Mouse (Mus musculus) heart, embryonic 15.5 days (tissue): Measurements from ENCODE around the gene Clec3b. TPM values are rescaled to one million over a fixed set of nuclear protein-coding genes. Genes with fewer than 3 reads are reported as not detected.

Experiments used
- ATAC-seq: fragments of 200-750 bp; cut with Nextera tagmentation; replicated peaks from 2 replicates; pipeline ENCODE4 v1.8.0; 2017; ENCODE audit warnings: low read depth, moderate TSS enrichment; ENCODE audit not compliant: insufficient number of reproducible peaks, insufficient read depth, low FRiP score
- H3K27ac ChIP-seq: fragments of 300-500 bp; sonication (generic); 2 replicates; pipeline ENCODE4 v1.5.1; 2015; ENCODE audit warnings: mild to moderate bottlenecking, inconsistent platforms
- H3K27me3 ChIP-seq: fragments of 300-500 bp; sonication (generic); 2 replicates; pipeline ENCODE4 v1.6.1; 2015; ENCODE audit warnings: inconsistent platforms
- H3K36me3 ChIP-seq: fragments of 300-500 bp; sonication (generic); 2 replicates; pipeline ENCODE4 v1.6.1; 2015; ENCODE audit warnings: mild to moderate bottlenecking, inconsistent platforms
- H3K4me1 ChIP-seq: fragments of 300-500 bp; sonication (generic); replicated peaks from 2 replicates; pipeline ENCODE4 v1.6.1; 2015; ENCODE audit warnings: inconsistent platforms
- H3K4me2 ChIP-seq: fragments of 300-500 bp; sonication (generic); 2 replicates; pipeline ENCODE4 v1.6.1; 2015; ENCODE audit warnings: inconsistent platforms, mild to moderate bottlenecking, moderate library complexity
- H3K4me3 ChIP-seq: fragments of 300-500 bp; sonication (generic); 2 replicates; pipeline ENCODE4 v1.5.1; 2015; ENCODE audit warnings: mild to moderate bottlenecking, inconsistent platforms
- H3K9ac ChIP-seq: fragments of 300-500 bp; sonication (generic); 2 replicates; pipeline ENCODE4 v1.6.1; 2015; ENCODE audit warnings: mild to moderate bottlenecking, inconsistent platforms
- H3K9me3 ChIP-seq: fragments of 300-500 bp; sonication (generic); replicated peaks from 2 replicates; pipeline ENCODE4 v1.6.1; 2016; ENCODE audit warnings: inconsistent platforms
- WGBS: fragments of 180-500 bp; shearing (Covaris S2); methylation state at CpG from one replicate; pipeline ENCODE4 v1.1.7; 2015; ENCODE audit warnings: mixed read lengths; 5-methylcytosine and 5-hydroxymethylcytosine counted together
- polyA plus RNA-seq: library from polyadenylated mRNA; unstranded; fragments of >200 nt; fragmentation: Nextera tagmentation; extraction: Ambion mirVana; gene quantifications from 2 replicates; pipeline ENCODE4 v1.2.1, GENCODE M21; 2015

The Clec3b gene
- polyA plus RNA-seq, 1 experiment from 2014 or later, result 1.5 TPM

DNA sequence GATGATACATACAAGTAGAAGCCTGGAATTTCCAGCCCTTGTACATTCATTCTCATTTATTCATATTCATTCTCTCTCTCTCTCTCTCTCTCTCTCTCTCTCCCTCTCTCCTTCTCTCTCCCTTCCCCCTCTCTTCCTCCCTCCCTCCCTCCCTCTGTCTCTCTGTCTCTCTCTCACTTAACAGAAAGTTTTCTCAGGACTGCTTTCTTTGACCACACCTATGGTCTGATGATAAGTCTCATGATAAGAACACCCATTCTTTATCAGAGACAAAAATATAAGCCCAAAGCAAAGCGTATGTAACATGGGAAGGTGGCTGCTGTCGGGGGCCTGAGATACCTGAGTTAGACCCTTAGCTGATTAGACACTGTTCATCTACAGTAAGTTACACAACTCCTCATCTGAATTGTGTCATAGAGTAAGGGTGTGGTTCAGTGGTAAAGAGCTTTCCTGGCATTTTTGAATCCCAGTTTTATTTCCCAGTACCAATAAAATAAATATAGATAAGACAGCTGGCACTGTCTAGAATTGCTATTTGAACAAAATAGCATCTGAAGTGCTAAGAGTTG is 26.2 kb upstream of the Clec3b start:
- H3K4me3 ChIP-seq, result no peak overlapping the region
- H3K9ac ChIP-seq, result no peak overlapping the region
- no peak overlapping the region for H3K4me2 ChIP-seq
- H3K27ac ChIP-seq, result no peak overlapping the region
- no peak for ATAC-seq
- peaks cover 54% of the 10 kb centered on the region for H3K36me3 ChIP-seq
- no peaks in the 10 kb centered on the region for H3K9me3 ChIP-seq
- H3K4me1 ChIP-seq, result no peaks in the 10 kb centered on the region
- no peaks in the 10 kb centered on the region for H3K27me3 ChIP-seq
- 67% methylated on average over 2 of the region's 2 CpGs for WGBS

DNA sequence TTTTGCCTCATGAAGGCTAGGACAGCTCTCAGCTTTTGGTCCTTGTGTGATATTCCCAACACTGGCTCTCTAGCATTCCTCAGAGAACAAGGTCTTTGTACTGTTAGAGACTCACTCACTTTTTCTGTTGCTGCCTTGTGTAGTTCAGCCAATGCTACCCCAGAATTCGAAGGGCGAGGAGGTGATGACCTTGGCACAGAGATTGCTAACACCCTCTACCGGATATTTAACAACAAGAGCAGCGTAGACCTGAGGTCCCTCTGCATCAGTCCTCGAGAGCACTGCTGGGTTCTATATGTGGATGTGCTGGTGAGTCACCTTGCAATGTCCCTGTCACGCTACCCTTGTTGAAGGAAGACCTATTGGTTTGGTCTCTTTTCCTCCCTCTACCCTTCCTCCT is 23.1 kb upstream of the Clec3b start:
- Histone ChIP-seq H3K9me3 (no peaks in the 10 kb centered on the region), H3K4me3 (no peak overlapping the region), H3K27ac (no peak overlapping the region), H3K4me1 (no peaks in the 10 kb centered on the region), H3K27me3 (no peaks in the 10 kb centered on the region), H3K4me2 (no peak overlapping the region), H3K36me3 (peaks cover 61% of the 10 kb centered on the region), H3K9ac (no peak overlapping the region)
- 90% methylated on average over 6 of the region's 6 CpGs for WGBS
- ATAC-seq, result no peak

DNA sequence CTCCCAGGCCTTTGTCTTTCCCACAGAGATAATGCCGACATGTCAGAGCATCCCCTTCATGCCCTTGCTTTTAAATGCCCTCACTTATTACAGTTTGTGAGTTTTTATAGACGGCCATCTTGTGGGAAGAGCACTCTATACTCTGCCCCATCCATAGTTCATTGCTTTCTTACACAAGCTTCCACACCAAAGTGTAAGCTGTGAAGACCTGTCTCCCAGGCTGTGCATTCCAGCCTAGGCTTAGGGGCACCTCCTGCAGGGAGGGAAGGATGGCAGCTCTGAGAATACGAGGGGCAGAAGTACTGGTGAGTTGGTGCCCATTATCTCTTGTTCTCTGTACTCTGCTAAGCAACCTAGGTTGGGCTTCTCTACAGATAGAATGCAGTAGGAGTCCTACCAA is 17.8 kb upstream of the Clec3b start:
- Histone ChIP-seq H3K4me3 (no peak overlapping the region), H3K27ac (no peak overlapping the region), H3K4me2 (no peak overlapping the region), H3K4me1 (peaks cover 5% of the 10 kb centered on the region), H3K9me3 (no peaks in the 10 kb centered on the region), H3K27me3 (no peaks in the 10 kb centered on the region), H3K9ac (no peak overlapping the region), H3K36me3 (peaks cover 96% of the 10 kb centered on the region)
- 88% methylated on average over 3 of the region's 3 CpGs for WGBS
- ATAC-seq, result no peak

DNA sequence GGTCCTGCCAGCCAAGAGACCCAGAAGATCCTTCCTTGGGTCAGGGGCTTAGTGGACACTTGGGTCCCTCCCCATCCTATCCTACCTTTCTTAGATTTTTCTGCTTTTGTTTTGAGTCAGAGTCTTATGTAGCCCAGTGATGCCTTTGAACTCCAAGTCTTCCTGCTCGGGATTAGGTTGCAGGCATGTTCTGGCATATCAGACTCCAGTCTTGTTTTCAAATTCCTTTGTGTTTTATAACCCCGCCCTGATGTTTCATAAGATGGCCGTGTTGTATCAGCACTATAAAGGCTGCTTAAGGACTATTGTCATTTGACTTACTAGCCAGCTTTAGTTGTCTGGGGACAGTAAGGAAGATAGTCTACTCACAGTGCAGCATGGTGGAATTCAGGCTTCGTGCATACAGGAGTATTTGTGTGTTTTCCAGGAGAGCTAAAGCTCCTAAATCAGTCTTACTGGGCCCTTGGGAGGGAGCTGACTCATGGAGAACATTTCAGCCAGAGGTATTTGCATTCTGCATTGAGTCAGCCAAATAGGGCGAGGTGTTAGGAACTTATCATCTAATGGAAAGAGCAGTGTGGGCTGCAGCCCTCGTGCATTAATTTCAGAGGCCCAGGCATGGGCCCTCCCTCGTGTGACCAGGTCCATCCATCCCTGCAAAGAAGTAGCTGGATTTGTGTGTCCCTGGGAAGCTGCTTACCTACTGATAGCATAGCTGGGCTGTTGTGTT is 13.6 kb upstream of the Clec3b start:
- Histone ChIP-seq H3K4me1 (peaks cover 23% of the 10 kb centered on the region), H3K36me3 (peaks cover 70% of the 10 kb centered on the region), H3K4me2 (no peak overlapping the region), H3K9ac (no peak overlapping the region), H3K9me3 (no peaks in the 10 kb centered on the region), H3K4me3 (no peak overlapping the region), H3K27me3 (no peaks in the 10 kb centered on the region), H3K27ac (peak overlapping the region; percentile 27; the same call in 1 of the 2 replicates)
- WGBS, result 68% methylated on average over 7 of the region's 7 CpGs
- ATAC-seq, result no peak

DNA sequence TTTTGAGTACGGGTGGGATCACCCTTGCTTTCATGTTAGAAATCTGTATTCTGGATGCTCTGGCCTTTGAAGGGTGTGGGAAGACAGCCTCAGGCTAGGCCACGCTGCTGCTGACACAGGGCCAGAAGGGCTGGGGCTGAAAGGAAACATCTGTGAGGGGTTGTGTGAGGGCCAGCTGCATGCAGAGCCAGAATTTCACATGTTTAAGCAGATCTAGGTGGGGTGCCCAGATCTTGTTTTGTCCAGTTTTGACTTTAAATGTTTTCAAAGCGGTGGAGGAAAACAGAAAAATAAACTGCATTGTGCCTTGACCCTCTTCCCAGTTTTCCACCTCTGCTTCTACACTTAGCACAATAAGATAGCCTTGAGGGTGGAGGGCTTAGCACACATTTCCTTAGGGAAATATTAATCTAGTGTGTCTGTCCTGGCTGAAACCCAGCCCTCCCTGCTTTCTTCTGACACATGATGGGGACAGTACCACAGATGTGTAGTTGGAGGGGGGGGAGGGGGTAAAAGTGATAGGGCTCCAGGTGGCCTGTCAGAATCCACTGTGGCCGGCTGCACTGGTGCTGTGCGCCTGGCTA is 11.8 kb upstream of the Clec3b start:
- 60% methylated on average over 5 of the region's 5 CpGs for WGBS
- peak; percentile 81 for ATAC-seq
- Histone ChIP-seq H3K4me1 (peaks cover 23% of the 10 kb centered on the region), H3K4me3 (no peak overlapping the region), H3K9me3 (no peaks in the 10 kb centered on the region), H3K27me3 (no peaks in the 10 kb centered on the region), H3K9ac (no peak overlapping the region), H3K4me2 (no peak overlapping the region), H3K36me3 (peaks cover 55% of the 10 kb centered on the region), H3K27ac (peak overlapping the region; percentile 74)

DNA sequence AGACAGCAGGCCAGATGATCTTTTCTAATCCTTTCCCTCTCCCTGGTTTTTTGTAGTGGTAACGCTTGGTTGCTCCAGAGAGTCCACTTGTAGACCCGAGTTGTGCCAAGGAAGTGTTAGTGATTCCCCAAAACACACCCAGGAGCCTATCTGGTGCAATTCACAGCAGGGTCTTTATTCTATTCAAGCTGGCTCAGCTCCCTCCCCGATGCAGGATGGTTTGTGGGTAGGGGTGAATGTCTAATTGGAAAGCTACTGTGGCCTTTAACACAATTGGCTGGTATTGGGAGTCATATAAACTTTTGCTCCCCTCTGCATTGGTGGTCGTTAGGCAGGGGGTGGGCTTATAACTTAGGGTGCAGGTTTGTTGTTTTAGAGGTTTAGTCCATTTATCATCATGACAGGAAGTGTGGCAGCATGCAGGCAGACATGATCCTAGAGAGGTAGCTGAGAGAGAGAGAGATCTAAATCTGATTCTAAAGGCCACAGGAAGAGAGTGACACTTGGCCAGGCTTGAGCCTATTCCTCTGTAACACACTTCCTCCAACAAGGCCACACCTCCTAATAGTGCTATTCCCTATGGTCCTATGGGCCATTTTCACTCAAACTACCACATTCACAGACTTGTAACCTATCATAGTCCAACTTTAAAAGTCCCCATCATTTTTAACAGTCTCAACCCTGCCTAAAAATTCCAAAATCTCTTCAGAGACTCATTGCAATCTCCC is 10.7 kb upstream of the Clec3b start:
- no peak for ATAC-seq
- no peak overlapping the region for H3K9ac ChIP-seq
- H3K9me3 ChIP-seq, result no peaks in the 10 kb centered on the region
- no peak overlapping the region for H3K4me3 ChIP-seq
- peaks cover 45% of the 10 kb centered on the region for H3K36me3 ChIP-seq
- 88% methylated on average over 4 of the region's 4 CpGs for WGBS
- H3K4me2 ChIP-seq, result no peak overlapping the region
- H3K27ac ChIP-seq, result peak overlapping the region; percentile 74
- no peaks in the 10 kb centered on the region for H3K27me3 ChIP-seq
- H3K4me1 ChIP-seq, result peaks cover 23% of the 10 kb centered on the region

DNA sequence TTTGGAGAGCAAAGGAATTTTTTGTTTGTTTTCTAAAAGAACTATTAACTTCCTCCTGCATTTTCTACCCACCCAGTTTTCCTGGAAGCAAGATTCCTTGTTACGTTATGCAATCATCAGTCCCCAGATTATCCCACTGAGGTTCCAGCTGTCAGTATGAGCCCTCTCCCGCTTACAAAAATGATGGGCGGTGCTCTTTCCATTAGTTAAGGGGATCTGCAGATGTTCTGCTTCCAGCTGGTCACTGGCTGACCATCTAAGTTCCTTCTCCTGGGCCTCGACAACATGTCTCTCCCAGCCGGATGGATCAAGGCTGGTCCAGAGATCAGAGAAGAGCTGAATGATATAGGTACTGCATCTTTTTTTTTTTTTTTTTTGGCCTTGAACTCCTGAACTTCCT is 2.3 kb upstream of the Clec3b start:
- no peaks in the 10 kb centered on the region for H3K4me1 ChIP-seq
- H3K9ac ChIP-seq, result no peak overlapping the region
- H3K4me2 ChIP-seq, result no peak overlapping the region
- WGBS, result 55% methylated on average over 5 of the region's 5 CpGs
- no peak overlapping the region for H3K27ac ChIP-seq
- 0 out of 2 replicates have a peak, but pooled peaks cover 4% of the 10 kb centered on the region for H3K36me3 ChIP-seq
- no peak overlapping the region for H3K4me3 ChIP-seq
- no peaks in the 10 kb centered on the region for H3K9me3 ChIP-seq
- no peaks in the 10 kb centered on the region for H3K27me3 ChIP-seq
- ATAC-seq, result no peak

DNA sequence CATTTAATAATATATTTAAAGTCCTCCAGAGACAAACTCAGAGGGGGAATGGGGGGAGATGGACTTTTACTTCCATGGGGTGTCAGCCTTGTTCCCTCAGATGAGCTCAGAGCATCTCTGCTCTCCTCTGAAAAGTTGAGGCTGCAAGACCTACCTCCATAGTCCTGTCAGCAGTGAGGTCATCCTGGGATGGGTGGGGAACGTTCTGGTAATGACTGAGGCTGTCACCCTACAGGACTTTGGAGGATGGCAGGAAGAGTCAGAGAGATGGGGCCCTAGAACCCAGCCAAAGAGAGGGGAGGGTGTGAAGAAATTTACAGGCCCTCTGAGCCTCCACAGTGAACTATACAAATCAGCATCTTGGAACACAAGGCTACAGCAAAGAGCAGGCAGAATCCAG is 815 bp downstream of the Clec3b start:
- H3K36me3 ChIP-seq, result no peaks in the 10 kb centered on the region
- WGBS, result 30% methylated on average over 1 of the region's 1 CpGs

DNA sequence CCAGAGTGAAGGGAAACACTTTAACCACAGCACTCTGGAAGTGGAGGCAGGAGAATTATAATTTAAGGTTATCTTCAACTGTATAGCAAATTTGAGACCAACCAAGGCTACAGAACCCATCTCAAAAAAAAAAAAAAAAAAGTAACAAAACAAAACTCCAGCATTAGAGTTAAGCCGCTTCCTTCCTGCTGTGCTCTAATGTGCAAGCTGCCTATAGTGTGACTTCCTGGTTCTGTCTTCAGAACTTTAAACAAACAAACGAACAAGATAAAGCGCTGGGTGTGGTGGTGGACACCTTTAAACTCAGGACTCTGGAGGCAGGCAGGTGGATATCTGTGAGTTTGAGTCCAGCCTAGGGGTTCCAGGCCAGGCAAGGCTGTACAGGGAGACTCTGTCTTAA is 1.3 kb downstream of the Clec3b start:
- H3K9me3 ChIP-seq, result no peaks in the 10 kb centered on the region
- H3K36me3 ChIP-seq, result no peaks in the 10 kb centered on the region
- H3K27ac ChIP-seq, result no peak overlapping the region
- H3K4me2 ChIP-seq, result no peak overlapping the region
- no peak for ATAC-seq
- no peak overlapping the region for H3K9ac ChIP-seq
- H3K4me1 ChIP-seq, result no peaks in the 10 kb centered on the region
- no peaks in the 10 kb centered on the region for H3K27me3 ChIP-seq
- no peak overlapping the region for H3K4me3 ChIP-seq
- 59% methylated on average over 3 of the region's 3 CpGs for WGBS

More for the DNA sequence above, 815 bp downstream of the Clec3b start:
- Histone ChIP-seq H3K4me3 (no peak overlapping the region), H3K27me3 (no peaks in the 10 kb centered on the region), H3K9me3 (no peaks in the 10 kb centered on the region), H3K27ac (no peak overlapping the region), H3K4me2 (no peak overlapping the region), H3K9ac (no peak overlapping the region), H3K4me1 (no peaks in the 10 kb centered on the region)
- no peak for ATAC-seq

DNA sequence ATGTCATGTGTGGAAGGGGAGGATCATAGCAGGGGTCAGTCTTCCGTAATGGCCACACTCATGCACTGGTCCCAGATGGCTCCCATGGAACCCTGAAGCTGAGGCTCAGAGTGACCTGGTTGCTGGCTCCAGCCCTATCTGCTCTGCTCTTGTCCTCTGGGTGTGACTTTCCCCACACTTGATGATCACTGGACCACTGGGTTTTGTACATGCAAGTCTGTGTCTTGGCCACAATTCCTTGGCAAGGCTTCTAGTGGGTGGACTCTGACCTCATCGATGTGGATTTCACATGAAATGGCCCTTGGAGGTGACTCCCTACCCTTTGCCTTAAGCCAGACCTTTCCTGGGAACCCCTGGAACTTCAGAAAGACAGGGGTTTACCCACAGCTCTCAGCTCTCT is 2.4 kb downstream of the Clec3b start:
- Histone ChIP-seq H3K4me2 (no peak overlapping the region), H3K36me3 (no peaks in the 10 kb centered on the region), H3K9ac (no peak overlapping the region), H3K4me3 (no peak overlapping the region), H3K27ac (no peak overlapping the region), H3K9me3 (no peaks in the 10 kb centered on the region), H3K27me3 (no peaks in the 10 kb centered on the region), H3K4me1 (no peaks in the 10 kb centered on the region)
- WGBS, result 88% methylated on average over 2 of the region's 2 CpGs
- no peak for ATAC-seq

DNA sequence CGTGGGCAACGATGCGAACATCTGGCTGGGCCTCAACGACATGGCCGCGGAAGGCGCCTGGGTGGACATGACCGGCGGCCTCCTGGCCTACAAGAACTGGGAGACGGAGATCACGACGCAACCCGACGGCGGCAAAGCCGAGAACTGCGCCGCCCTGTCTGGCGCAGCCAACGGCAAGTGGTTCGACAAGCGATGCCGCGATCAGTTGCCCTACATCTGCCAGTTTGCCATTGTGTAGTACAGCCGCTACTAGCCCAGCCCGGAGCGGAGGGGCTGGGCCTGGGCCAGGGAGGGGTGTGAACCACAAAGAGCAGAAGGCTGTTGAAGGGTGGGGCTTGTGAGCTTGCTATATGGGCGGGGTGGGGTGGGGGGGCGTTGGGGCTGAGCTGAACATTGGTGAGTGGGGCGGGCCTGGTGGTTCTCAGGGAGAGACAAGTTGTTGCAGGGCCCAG is 6.2 kb downstream of the Clec3b start:
- no peaks in the 10 kb centered on the region for H3K36me3 ChIP-seq
- WGBS, result 29% methylated on average over 30 of the region's 30 CpGs
- H3K27me3 ChIP-seq, result no peaks in the 10 kb centered on the region
- H3K4me2 ChIP-seq, result peak overlapping the region; percentile 56
- H3K4me1 ChIP-seq, result no peaks in the 10 kb centered on the region
- no peak overlapping the region for H3K27ac ChIP-seq
- H3K9me3 ChIP-seq, result no peaks in the 10 kb centered on the region
- peak overlapping the region; percentile 26 for H3K4me3 ChIP-seq
- 0 out of 2 replicates have a peak, but pooled peaks have one; percentile 29 for ATAC-seq
- no peak overlapping the region for H3K9ac ChIP-seq
